In genomic region chr8:120538397-120539240, GRCm38 (mm10) we compare ENCODE assay signal across 7 mouse cellular contexts. TPM values are rescaled to one million over a fixed set of nuclear protein-coding genes. Genes with fewer than 3 reads are reported as not detected.
DNase-seq lines count a peak whose midpoint lies in the region; ATAC-seq and TF ChIP-seq lines count a peak whose summit lies in the region.

No protein-coding gene starts in this region.

- H3K36me3 ChIP-seq in hindbrain, embryonic 14.5 days (replicated peaks; ENCODE audit: control insufficient read depth, insufficient read depth), result no peaks in the 10 kb centered on the region
- H3K36me3 ChIP-seq in limb, embryonic 10.5 days, result no peaks in the 10 kb centered on the region
- no peaks in the 10 kb centered on the region for H3K36me3 ChIP-seq in midbrain, embryonic 11.5 days (ENCODE audit: control insufficient read depth, insufficient read depth, low read length)
- no peaks in the 10 kb centered on the region for H3K36me3 ChIP-seq in small intestine, adult 2 months (ENCODE audit: control insufficient read depth, insufficient read depth, low read length)

- no peak; the same call in none of the 2 replicates for TF ChIP-seq POLR2A in small intestine, adult 2 months (IDR thresholded peaks at IDR 0.05; ENCODE audit: low read depth, low read length)

- POLR2A ChIA-PET in Patski (lab: Charles Lee), result interaction anchor here (0.8 to 1.2 kb wide), 3 partner anchors 25 to 203 kb away, joined by 4 to 8 read pairs (median 4); no protein-coding TSS in a partner anchor

- ATAC-seq in Patski, result peak; percentile 46
- peak; percentile 35; the same call in 1 of the 2 replicates for ATAC-seq in hindbrain, embryonic 14.5 days (ENCODE audit: low FRiP score)
- peak; percentile 39 for ATAC-seq in midbrain, embryonic 11.5 days (ENCODE audit: low FRiP score)

- CTCF ChIA-PET in Patski (lab: Charles Lee), result interaction anchor here (0.7 to 2.7 kb wide), 2 partner anchors 17 to 24 kb away, joined by 3 to 9 read pairs; no protein-coding TSS in a partner anchor

- no peak for TF ChIP-seq CTCF in Patski (IDR thresholded peaks at IDR 0.05)
- no peak for TF ChIP-seq CTCF in small intestine, adult 2 months (IDR thresholded peaks at IDR 0.05; ENCODE audit: extremely low read depth, insufficient read length, insufficient replicate concordance, low read depth, low read length)

- H3K4me1 ChIP-seq in hindbrain, embryonic 14.5 days (replicated peaks; ENCODE audit: control insufficient read depth, insufficient read depth, low read length), result peaks cover 83% of the 10 kb centered on the region
- H3K4me1 ChIP-seq in limb, embryonic 10.5 days, result peaks cover 96% of the 10 kb centered on the region
- peaks cover 84% of the 10 kb centered on the region for H3K4me1 ChIP-seq in midbrain, embryonic 11.5 days (ENCODE audit: control insufficient read depth, insufficient read depth, low read length)
- peaks cover 43% of the 10 kb centered on the region for H3K4me1 ChIP-seq in small intestine, adult 2 months (ENCODE audit: control insufficient read depth, insufficient read depth, insufficient read length, low read length)

- peak overlapping the region; percentile 98 for H3K4me2 ChIP-seq in hindbrain, embryonic 14.5 days (replicated peaks)
- peak overlapping the region; percentile 92 for H3K4me2 ChIP-seq in midbrain, embryonic 11.5 days

- H3K4me3 ChIP-seq in hindbrain, embryonic 14.5 days (replicated peaks; ENCODE audit: low read length), result peak overlapping the region; percentile 56
- peak overlapping the region; percentile 77 for H3K4me3 ChIP-seq in limb, embryonic 10.5 days
- H3K4me3 ChIP-seq in midbrain, embryonic 11.5 days (ENCODE audit: low read depth, low read length), result peak overlapping the region; percentile 67
- peak overlapping the region; percentile 84 for H3K4me3 ChIP-seq in small intestine, adult 2 months (ENCODE audit: low read depth, low read length)

- 2% methylated on average over 37 of the region's 37 CpGs for WGBS in hindbrain, embryonic 14.5 days
- WGBS in limb, embryonic 10.5 days, result 1% methylated on average over 37 of the region's 37 CpGs
- under 1% methylated on average over 37 of the region's 37 CpGs for WGBS in midbrain, embryonic 11.5 days
- WGBS in small intestine, adult 2 months, result 4% methylated on average over 36 of the region's 37 CpGs

- peak; percentile 94 for DNase-seq in Patski (ENCODE audit: low read depth, low spot score)
- DNase-seq in cerebellum, adult 9-10 months, result peak; percentile 86
- DNase-seq in frontal cortex, postnatal 36 days (ENCODE audit: low spot score in 2 of 2), result peak; percentile 65 to 69
- no peak for DNase-seq in hindbrain, embryonic 14.5 days (ENCODE audit: low spot score)
- DNase-seq in limb, embryonic 10.5 days (ENCODE audit: low spot score), result peak; percentile 85
- DNase-seq in midbrain, embryonic 11.5 days (ENCODE audit: low spot score, missing footprints), result peak; percentile 98

- peak overlapping the region; percentile 81 for H3K9ac ChIP-seq in hindbrain, embryonic 14.5 days
- H3K9ac ChIP-seq in midbrain, embryonic 11.5 days (ENCODE audit: low read length), result peak overlapping the region; percentile 78

- H3K27me3 ChIP-seq in Patski, result no peaks in the 10 kb centered on the region
- no peaks in the 10 kb centered on the region for H3K27me3 ChIP-seq in hindbrain, embryonic 14.5 days (ENCODE audit: control insufficient read depth, insufficient read depth, low read length)
- peaks cover 19% of the 10 kb centered on the region for H3K27me3 ChIP-seq in limb, embryonic 10.5 days (ENCODE audit: low read depth, poor library complexity, severe bottlenecking)
- H3K27me3 ChIP-seq in midbrain, embryonic 11.5 days (ENCODE audit: control insufficient read depth, insufficient read depth, low read length), result peaks cover 13% of the 10 kb centered on the region; the same call in 1 of the 2 replicates
- H3K27me3 ChIP-seq in small intestine, adult 2 months (ENCODE audit: control insufficient read depth, insufficient read depth, low read length), result no peaks in the 10 kb centered on the region

- H3K9me3 ChIP-seq in hindbrain, embryonic 14.5 days (ENCODE audit: control insufficient read depth, low read length), result no peaks in the 10 kb centered on the region
- H3K9me3 ChIP-seq in limb, embryonic 10.5 days (replicated peaks), result no peaks in the 10 kb centered on the region
- H3K9me3 ChIP-seq in midbrain, embryonic 11.5 days (ENCODE audit: control insufficient read depth, low read length), result no peaks in the 10 kb centered on the region

- H3K27ac ChIP-seq in hindbrain, embryonic 14.5 days, result peak overlapping the region; percentile 99
- H3K27ac ChIP-seq in limb, embryonic 10.5 days, result peak overlapping the region; percentile 90
- peak overlapping the region; percentile 95 for H3K27ac ChIP-seq in midbrain, embryonic 11.5 days (ENCODE audit: low read depth, low read length)
- H3K27ac ChIP-seq in small intestine, adult 2 months (ENCODE audit: insufficient read depth, low read depth, low read length), result peak overlapping the region; percentile 95

- in situ Hi-C loops in Patski (cut with MboI; ENCODE audit: low pct_unique_long_range_greater_than_20kb), result loop anchor here (5.0 kb wide), 1 partner anchor 34 kb away; no protein-coding TSS in a partner anchor

RNA-seq across cellular contexts. Expression of gene Gins2, which starts 50.5 kb away (rescaled TPM):
- 28.6 TPM for polyA plus RNA-seq in Patski (2021)
- polyA plus RNA-seq in hindbrain, embryonic 14.5 days (2014; fragmentation: Nextera tagmentation; extraction: Ambion mirVana), result 17.5 and 18.2 TPM in 2 replicates
- 153 and 167 TPM in 2 replicates for polyA plus RNA-seq in limb, embryonic 10.5 days (2016; fragmentation: Nextera tagmentation; extraction: Ambion mirVana)
- 113 and 120 TPM in 2 replicates for polyA plus RNA-seq in midbrain, embryonic 11.5 days (2014; fragmentation: Nextera tagmentation; extraction: Ambion mirVana)
- polyA plus RNA-seq in small intestine, adult 2 months (2012; rRNA removed), result 12.6 and 22.5 TPM in 2 replicates
